Comparison of ENCODE assay signal across 20 mouse cellular contexts in the genomic region with DNA sequence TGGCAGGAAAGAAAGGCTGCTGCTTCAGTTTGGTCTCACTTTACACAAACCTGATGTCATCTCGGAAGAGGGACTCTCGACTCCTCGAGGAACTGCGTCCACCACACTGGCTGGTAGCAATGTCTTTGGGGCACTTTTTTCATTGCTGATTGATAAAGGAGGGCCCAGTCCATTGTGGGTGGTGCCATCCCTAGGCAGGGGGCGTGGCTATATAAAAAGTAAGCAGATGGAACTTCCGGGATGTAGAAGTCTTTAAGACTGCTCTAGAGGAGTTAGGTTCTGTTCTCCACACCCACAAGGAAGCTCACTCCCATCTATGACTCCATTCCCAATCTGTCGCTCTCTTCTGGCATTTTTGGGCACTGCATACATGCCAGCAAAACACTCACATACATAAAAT. TPM values are rescaled to one million over a fixed set of nuclear protein-coding genes. Genes with fewer than 3 reads are reported as not detected.
DNase-seq lines count a peak whose midpoint lies in the region; TF ChIP-seq lines count a peak whose summit lies in the region.
"Had no signal": no experiment of that assay in that cellular context is flagged by ENCODE, and none has a peak within 500 bp of the region (broad histone marks: within the 10 kb centered on the region; RNA-seq: fewer than 3 reads in every experiment).

No protein-coding gene starts in this region.

- peak; percentile 5; the same call in 1 of the 2 replicates for TF ChIP-seq CTCF in gastrocnemius, adult 2 months (IDR thresholded peaks at IDR 0.05)

- H3K4me3 ChIP-seq in gastrocnemius, adult 2 months = no peak overlapping the region
- H3K4me3 ChIP-seq: embryonic facial prominence, embryonic 10.5 days; embryonic facial prominence, embryonic 12.5 days; forebrain, embryonic 13.5 days; forebrain, embryonic 15.5 days had no signal

- intact Hi-C loops in gastrocnemius, adult 2 months (cut with DNase I) = no loop called here

- DNase-seq in gastrocnemius, adult 2 months = no peak
- DNase-seq in gastrocnemius, adult 8-10 months (ENCODE audit: low spot score in 2 of 2) = no peak
- peak; percentile 19 for DNase-seq in thymus, postnatal 4 days
- no peak for DNase-seq in thymus, postnatal 25 days
- DNase-seq in natural killer cell, adult 2 months (ENCODE audit: low spot score in 2 of 2) = no peak
- DNase-seq: adrenal gland, adult 8-10 months; adrenal gland, postnatal 14 days; adrenal gland, postnatal 36 days; B cell, adult 2 months; cerebellum, adult 11-12 months; cerebellum, adult 2 months; cerebellum, adult 9-10 months; cerebellum, postnatal 10 days; cerebellum, postnatal 25 days; forebrain, postnatal 0 days had no signal

- no peak overlapping the region for H3K27ac ChIP-seq in gastrocnemius, adult 2 months
- H3K27ac ChIP-seq: embryonic facial prominence, embryonic 10.5 days; embryonic facial prominence, embryonic 12.5 days; forebrain, embryonic 13.5 days; forebrain, embryonic 15.5 days had no signal

RNA-seq across cellular contexts. Expression of a gene that starts 0.7 kb away (rescaled TPM):
- 1 to 10 TPM in 1 of 2 experiments, under 1 TPM in 1; 0.43 to 1.1 TPM for total RNA-seq in gastrocnemius, adult 2 months (2021)
- total RNA-seq in gastrocnemius, adult 8-10 months (2022) = under 1 TPM; 0.39 to 0.65 (median 0.56) TPM

RNA-seq across cellular contexts. Expression of a gene that starts 10.3 kb away (rescaled TPM):
- 1 to 10 TPM in 1 of 2 experiments, under 1 TPM in 1; 0.69 to 1.1 TPM for total RNA-seq in gastrocnemius, adult 2 months (2021)
- total RNA-seq in gastrocnemius, adult 8-10 months (2022) = under 1 TPM; 0.24 to 0.52 (median 0.41) TPM
- total RNA-seq: CH12.LX had no signal
